Mouse (Mus musculus) hindbrain, embryonic 12.5 days (tissue): ENCODE measurements around the gene Mettl7a2. TPM values are rescaled to one million over a fixed set of nuclear protein-coding genes. Genes with fewer than 3 reads are reported as not detected.
"Not testable (repeated sequence)": the region's sequence is repeated elsewhere in the genome, so short reads cannot be mapped to it uniquely, and the experiment has no call there.

Experiments used
- ATAC-seq: fragments of 200-750 bp; cut with Nextera tagmentation; 2 replicates; pipeline ENCODE4 v1.8.0; 2017; ENCODE audit warnings: moderate TSS enrichment; ENCODE audit not compliant: low FRiP score
- H3K27ac ChIP-seq: fragments of 300-500 bp; sonication (generic); 2 replicates; pipeline ENCODE4 v1.5.1; 2016; ENCODE audit warnings: mild to moderate bottlenecking
- H3K27me3 ChIP-seq: fragments of 300-500 bp; sonication (generic); 2 replicates; pipeline ENCODE4 v1.6.1; 2016; ENCODE audit warnings: mild to moderate bottlenecking
- H3K36me3 ChIP-seq: fragments of 300-500 bp; sonication (generic); 2 replicates; pipeline ENCODE4 v1.6.1; 2016; ENCODE audit warnings: mild to moderate bottlenecking
- H3K4me1 ChIP-seq: fragments of 300-500 bp; sonication (generic); 2 replicates; pipeline ENCODE4 v1.6.1; 2016
- H3K4me2 ChIP-seq: fragments of 300-500 bp; sonication (generic); replicated peaks from 2 replicates; pipeline ENCODE4 v1.6.1; 2016; ENCODE audit warnings: mild to moderate bottlenecking
- H3K4me3 ChIP-seq: fragments of 300-500 bp; sonication (generic); 2 replicates; pipeline ENCODE4 v1.5.1; 2016; ENCODE audit warnings: mild to moderate bottlenecking
- H3K9ac ChIP-seq: fragments of 300-500 bp; sonication (generic); 2 replicates; pipeline ENCODE4 v1.6.1; 2016; ENCODE audit warnings: mild to moderate bottlenecking, moderate library complexity
- H3K9me3 ChIP-seq: fragments of 300-500 bp; sonication (generic); replicated peaks from 2 replicates; pipeline ENCODE4 v1.6.1; 2016; ENCODE audit warnings: mild to moderate bottlenecking
- WGBS: fragments of 180-500 bp; shearing (Covaris S2); methylation state at CpG from one replicate; pipeline ENCODE4 v1.1.7; 2016; 5-methylcytosine and 5-hydroxymethylcytosine counted together
- polyA plus RNA-seq: library from polyadenylated mRNA; unstranded; fragments of >200 nt; fragmentation: Nextera tagmentation; extraction: Ambion mirVana; gene quantifications from 2 replicates; pipeline ENCODE4 v1.2.1, GENCODE M21; 2016

Gene Mettl7a2
- polyA plus RNA-seq, 1 experiment from 2014 or later = not detected

DNA sequence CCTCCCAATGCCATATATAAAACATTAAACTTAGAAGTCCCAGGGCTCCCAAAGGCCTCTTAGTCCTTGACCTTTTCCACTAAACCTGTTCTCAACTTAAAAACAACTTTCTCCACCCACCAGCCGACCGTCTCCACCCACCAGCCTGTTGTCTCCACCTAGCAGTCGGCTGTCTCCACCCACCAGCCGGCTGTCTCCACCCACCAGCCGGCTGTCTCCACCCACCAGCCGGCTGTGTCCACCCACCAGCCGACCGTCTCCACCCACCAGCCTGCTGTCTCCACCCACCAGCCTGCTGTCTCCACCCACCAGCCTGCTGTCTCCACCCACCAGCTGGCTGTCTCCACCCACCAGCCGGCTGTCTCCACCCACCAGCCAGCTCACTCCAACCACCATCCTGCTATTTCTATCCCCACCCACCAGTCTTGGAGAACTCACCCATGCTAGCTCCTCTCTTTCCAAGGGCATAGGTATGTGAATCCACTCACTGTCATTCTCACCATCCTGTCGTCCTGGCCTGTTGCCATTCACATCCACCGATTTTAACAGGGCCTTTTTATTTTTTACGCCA is 28.9 kb upstream of the Mettl7a2 start:
- Histone ChIP-seq H3K4me2 (no peak overlapping the region), H3K4me1 (no peaks in the 10 kb centered on the region), H3K4me3 (no peak overlapping the region), H3K27me3 (no peaks in the 10 kb centered on the region), H3K9ac (no peak overlapping the region), H3K36me3 (no peaks in the 10 kb centered on the region), H3K27ac (no peak overlapping the region), H3K9me3 (no peaks in the 10 kb centered on the region)
- no peak for ATAC-seq
- WGBS = 73% methylated on average over 12 of the region's 12 CpGs

DNA sequence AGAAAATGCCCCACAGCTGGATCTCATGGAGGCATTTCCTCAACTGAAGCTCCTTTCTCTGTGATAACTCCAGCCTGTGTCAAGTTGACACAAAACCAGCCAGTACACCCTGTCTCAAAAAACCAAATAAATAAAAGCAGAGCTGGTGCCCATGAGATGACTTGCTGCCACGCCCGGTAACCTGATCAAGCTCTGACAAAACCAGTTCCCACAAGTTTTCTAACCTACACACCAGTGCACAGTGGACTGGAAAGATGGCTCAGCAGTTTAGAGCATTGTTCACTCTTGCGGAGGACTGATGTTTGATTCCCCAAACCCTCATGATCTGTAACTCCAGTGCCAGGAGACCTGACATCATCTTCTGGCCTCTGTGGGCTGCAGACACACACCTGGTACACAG is 27.8 kb upstream of the Mettl7a2 start:
- H3K4me1 ChIP-seq = no peaks in the 10 kb centered on the region
- H3K4me3 ChIP-seq = no peak overlapping the region
- ATAC-seq = no peak
- H3K27me3 ChIP-seq = no peaks in the 10 kb centered on the region
- H3K36me3 ChIP-seq = no peaks in the 10 kb centered on the region
- no peak overlapping the region for H3K9ac ChIP-seq
- WGBS = 96% methylated on average over 3 of the region's 3 CpGs
- no peaks in the 10 kb centered on the region for H3K9me3 ChIP-seq
- no peak overlapping the region for H3K27ac ChIP-seq
- no peak overlapping the region for H3K4me2 ChIP-seq

DNA sequence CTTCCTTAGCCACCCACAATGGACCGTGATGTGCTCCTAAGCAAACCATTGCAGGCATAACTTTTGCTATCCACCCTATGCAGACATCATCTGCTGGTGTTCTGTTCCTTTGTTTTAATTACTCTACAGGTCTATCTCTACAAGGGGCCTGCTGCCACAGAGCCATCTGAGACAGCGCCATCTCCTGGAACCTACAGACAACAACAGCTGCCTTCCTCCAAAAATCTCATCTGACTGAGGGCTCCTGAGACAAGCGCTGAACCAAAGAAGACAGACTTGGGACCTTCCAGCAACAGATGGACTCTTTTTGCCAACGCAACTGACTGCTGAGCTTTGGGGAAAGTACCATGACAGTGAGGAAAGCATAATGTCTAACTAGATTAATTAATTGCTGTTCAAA is 24.9 kb upstream of the Mettl7a2 start:
- not testable (repeated sequence) for H3K9me3 ChIP-seq, H3K27ac ChIP-seq, H3K4me2 ChIP-seq, H3K9ac ChIP-seq, H3K27me3 ChIP-seq, H3K36me3 ChIP-seq, H3K4me1 ChIP-seq, ATAC-seq, H3K4me3 ChIP-seq
- WGBS = 76% methylated on average over 4 of the region's 4 CpGs

DNA sequence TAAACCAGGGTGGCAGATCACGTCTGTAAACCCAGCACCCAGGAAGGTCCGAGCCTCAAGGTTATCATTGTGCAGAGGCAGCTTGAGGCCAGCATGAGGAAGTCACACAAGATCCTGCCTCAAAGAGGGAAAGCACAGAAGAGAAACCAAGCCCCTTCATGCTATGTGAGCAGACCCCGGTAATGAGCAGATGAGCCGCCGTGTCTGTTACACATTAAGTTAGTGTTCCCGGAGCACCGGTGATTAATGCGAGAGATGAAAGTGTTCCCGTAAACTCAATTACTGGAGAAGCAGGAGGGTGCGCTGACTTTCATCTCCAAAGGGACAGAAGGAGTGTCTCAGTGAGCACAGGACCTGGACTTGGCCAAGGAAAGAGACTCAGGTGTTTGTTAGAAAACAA is 23.7 kb upstream of the Mettl7a2 start:
- H3K4me2 ChIP-seq, H3K9me3 ChIP-seq, H3K4me1 ChIP-seq, ATAC-seq, H3K9ac ChIP-seq, H3K27me3 ChIP-seq, H3K36me3 ChIP-seq, H3K4me3 ChIP-seq, H3K27ac ChIP-seq: not testable (repeated sequence)
- 56% methylated on average over 10 of the region's 10 CpGs for WGBS

DNA sequence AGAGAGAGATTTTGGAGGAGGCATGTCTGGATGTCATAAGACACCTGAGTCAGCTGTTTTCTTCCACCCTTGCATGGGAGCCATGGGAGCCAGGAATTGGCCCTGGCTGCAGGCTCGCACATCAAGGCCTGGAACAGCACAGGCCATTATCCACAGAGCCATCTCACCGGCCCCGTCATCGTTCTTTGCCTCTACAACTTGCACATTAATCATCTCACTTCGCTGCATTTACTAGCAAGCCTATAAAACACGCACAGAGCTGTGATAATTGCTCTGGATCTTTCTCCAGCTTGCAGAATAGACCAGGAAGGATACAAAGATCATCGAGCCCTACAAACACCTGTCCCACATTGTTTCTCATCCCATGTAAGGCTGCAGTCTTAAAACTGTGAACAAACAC is 22.3 kb upstream of the Mettl7a2 start:
- no peak overlapping the region for H3K4me2 ChIP-seq
- no peaks in the 10 kb centered on the region for H3K27me3 ChIP-seq
- no peaks in the 10 kb centered on the region for H3K9me3 ChIP-seq
- no peaks in the 10 kb centered on the region for H3K4me1 ChIP-seq
- H3K36me3 ChIP-seq = no peaks in the 10 kb centered on the region
- H3K27ac ChIP-seq = no peak overlapping the region
- H3K4me3 ChIP-seq = no peak overlapping the region
- H3K9ac ChIP-seq = no peak overlapping the region
- ATAC-seq = no peak
- 70% methylated on average over 7 of the region's 7 CpGs for WGBS

DNA sequence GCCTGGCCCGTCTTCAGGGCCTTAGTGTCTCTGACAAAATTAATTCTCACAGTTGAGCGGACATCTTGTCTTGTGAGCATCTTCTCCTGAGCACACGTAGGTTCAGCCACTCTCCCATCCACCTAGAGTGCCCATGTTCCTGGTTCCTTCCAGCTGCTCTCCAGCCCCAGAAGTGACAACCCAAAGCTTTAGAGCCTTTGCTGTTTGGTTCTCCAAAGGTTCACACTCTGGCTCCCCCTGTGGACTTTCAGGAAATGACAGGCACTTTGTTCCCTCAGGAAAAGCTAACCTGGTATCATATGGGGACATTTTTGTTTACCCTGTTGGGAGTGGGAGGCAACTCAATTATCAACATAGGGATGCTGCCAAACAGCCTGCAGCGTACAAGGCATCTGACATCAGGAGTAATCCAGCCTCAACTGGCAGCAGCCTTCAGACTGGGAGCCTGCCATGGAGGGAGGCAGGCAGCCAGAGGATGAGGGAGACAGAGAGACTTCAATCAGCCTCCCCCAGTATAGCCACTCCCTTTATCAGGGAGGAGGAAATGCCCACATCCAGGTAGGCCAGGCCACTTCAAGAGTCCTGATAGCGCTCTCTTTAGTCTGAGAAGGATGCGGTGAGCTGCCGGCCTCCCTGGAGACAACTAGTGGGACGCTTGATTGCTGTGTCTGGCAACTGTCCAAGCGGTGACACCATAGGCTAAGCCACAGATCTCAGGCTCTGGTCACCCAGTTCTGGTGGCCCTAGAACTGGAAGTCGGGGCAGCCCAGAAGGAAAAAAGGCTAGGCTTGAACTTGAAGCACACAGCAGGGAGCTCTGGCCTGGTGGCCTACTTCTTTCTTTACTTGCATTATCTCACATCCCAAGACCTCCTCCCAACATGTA is 20.7 kb upstream of the Mettl7a2 start:
- H3K4me3 ChIP-seq, H3K4me2 ChIP-seq, H3K27me3 ChIP-seq, H3K9me3 ChIP-seq, H3K27ac ChIP-seq, H3K36me3 ChIP-seq, H3K9ac ChIP-seq, ATAC-seq, H3K4me1 ChIP-seq: not testable (repeated sequence)
- WGBS = 39% methylated on average over 2 of the region's 10 CpGs

DNA sequence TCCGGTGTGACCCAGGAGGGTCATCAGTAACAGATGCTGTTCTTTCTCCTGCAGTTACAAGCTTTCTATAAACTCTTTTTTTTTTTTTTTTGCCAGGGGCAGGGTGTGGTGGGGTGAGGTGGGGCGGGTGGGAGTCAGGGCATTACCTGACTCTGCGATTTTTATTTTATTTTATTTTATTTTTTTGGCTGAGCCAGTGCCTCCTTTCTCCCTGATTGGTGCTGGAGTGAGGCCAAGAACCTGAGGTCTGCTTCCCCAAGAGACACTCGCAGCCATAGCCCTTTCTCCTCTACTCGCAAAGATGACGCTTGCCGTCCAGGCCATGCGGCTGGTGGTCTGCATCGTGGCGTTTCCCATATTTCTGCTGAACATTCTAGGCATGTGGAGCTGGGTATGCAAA is 18.4 kb upstream of the Mettl7a2 start, which contains the start of gene Mettl7a3:
Gene Mettl7a3 (plus strand): TSS at position 301 of the 400 bp plus-strand sequence.
- Histone ChIP-seq H3K4me3 (no peak within 1 kb of the TSS), H3K27me3 (no peaks in the 10 kb centered on the region), H3K4me2 (no peak within 1 kb of the TSS), H3K9ac (no peak within 1 kb of the TSS), H3K36me3 (no peaks in the 10 kb centered on the region), H3K27ac (no peak within 1 kb of the TSS), H3K4me1 (no peaks in the 10 kb centered on the region), H3K9me3 (no peaks in the 10 kb centered on the region)
- 67% methylated on average over 10 of the region's 10 CpGs for WGBS
- no peak for ATAC-seq

DNA sequence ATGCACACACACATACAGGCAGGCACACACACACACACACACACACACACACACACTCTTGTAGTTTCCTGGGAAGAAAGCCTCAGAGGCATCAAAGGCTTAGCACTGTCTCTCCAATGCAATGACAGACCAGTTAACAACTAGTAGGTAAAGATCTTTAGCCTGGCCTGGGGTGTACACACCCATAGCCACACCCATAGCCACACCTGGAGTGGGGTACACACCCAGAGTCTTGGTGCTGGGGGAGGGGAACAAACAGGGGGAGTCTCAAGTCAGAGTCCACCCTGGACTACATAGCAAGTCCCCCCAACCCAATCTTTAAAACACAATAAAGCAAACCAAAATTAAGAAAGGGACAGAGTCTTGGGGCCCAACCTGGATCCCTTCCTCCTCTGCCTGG is 15.7 kb upstream of the Mettl7a2 start:
- not testable (repeated sequence) for H3K4me3 ChIP-seq, H3K9ac ChIP-seq, H3K9me3 ChIP-seq, H3K4me2 ChIP-seq, H3K4me1 ChIP-seq, H3K36me3 ChIP-seq, ATAC-seq, H3K27me3 ChIP-seq, H3K27ac ChIP-seq

DNA sequence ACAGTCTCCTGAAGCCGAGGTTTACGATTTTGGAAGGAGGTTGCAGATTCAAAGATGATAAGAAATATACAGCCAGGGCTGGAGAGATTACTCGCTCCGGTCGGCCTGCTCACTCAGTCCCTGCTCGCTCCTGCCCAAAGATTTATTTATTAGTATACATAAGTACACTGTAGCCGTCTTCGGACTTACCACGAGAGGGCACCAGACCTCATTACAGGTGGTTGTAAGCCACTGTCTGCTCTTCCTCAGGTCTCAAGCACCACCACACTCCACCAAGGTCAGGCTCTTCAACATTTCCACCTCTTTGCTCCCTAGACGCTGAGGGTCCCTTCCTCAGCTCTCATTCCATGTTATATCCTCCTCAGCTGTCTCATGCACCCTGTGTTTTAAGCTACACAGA is 15.2 kb upstream of the Mettl7a2 start:
- H3K27ac ChIP-seq, ATAC-seq, H3K4me1 ChIP-seq, H3K9ac ChIP-seq, H3K27me3 ChIP-seq, H3K9me3 ChIP-seq, H3K4me2 ChIP-seq, H3K36me3 ChIP-seq, H3K4me3 ChIP-seq: not testable (repeated sequence)
- 45% methylated on average over 10 of the region's 10 CpGs for WGBS

DNA sequence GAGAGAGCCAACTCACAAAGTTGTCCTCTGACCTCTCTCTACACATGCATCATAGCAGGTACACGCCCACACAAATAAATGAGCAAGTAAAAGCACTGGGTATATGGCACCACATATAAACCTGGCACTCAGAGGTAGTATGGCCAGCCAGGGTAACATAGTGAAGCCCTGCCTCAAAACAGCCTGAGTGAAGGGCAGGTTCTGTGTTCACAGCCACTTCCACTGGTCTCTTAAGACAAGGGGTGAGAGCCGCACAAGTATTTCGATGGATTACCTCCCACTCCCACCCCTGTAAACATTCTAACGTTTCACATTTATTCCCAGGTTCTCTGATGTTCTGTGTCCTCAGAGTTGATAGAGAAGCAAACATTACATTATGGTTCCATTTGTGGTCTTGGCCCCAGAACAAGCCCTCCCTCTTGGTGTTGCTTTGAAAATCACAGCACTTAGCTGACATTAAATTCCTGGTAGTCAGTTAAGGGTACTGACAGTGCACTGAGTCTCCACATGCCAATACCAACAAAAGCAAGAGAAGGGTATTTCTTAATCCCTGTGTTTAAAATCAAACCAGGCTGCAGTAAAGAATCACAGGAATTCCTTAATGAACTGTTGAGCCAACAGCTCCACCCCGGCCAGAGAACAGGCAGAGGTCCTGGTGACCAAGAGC is 11.6 kb upstream of the Mettl7a2 start:
- not testable (repeated sequence) for H3K9me3 ChIP-seq, H3K9ac ChIP-seq, H3K4me2 ChIP-seq, H3K36me3 ChIP-seq, H3K4me1 ChIP-seq, H3K27ac ChIP-seq, ATAC-seq, H3K27me3 ChIP-seq, H3K4me3 ChIP-seq
- WGBS = 67% methylated on average over 4 of the region's 5 CpGs

DNA sequence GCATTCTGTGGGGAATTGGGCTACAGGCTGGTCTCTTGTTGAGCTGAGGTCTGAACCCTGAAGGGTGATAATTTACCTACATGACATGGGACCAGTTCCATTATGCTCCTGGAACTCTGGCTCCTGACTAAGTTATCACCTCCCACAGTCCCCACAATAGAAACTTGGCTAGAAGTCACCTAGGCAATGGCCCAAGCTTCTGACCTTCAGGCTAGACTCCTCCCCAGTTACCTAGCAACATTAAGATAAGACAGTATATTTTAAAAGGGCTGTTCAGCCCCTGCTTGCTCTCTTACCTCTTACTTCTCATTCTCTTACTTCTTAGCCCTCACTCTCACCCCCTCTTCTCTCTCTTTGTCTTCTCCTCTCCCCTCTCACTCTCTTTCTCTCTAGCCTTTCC is 7.5 kb upstream of the Mettl7a2 start:
- Histone ChIP-seq H3K36me3 (no peaks in the 10 kb centered on the region), H3K27ac (no peak overlapping the region), H3K9me3 (no peaks in the 10 kb centered on the region), H3K4me2 (no peak overlapping the region), H3K9ac (no peak overlapping the region), H3K4me3 (no peak overlapping the region), H3K4me1 (0 out of 2 replicates have a peak, but pooled peaks cover 3% of the 10 kb centered on the region), H3K27me3 (no peaks in the 10 kb centered on the region)
- ATAC-seq = no peak

DNA sequence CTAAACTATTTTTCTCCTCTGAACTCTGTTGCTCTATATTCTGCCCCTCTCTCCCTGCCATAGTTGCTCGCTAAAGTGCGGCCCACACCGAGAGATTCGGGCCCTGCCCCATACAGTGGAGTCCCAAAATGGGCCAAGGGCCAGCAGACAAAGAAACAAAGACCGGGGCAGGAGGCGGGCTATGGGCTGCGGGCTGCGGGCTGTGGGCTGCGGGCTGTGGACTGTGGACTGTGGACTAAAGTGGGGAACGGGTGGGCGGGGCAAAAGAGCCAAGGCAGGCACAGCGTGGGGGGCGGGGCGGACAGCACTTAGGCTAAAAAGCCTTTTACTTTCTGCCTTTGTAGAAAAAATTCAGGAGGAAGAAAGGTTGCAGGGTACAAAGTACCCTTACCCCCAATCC is 6.2 kb upstream of the Mettl7a2 start:
- H3K27me3 ChIP-seq = no peaks in the 10 kb centered on the region
- H3K4me2 ChIP-seq = no peak overlapping the region
- H3K9me3 ChIP-seq = no peaks in the 10 kb centered on the region
- H3K9ac ChIP-seq = no peak overlapping the region
- no peak overlapping the region for H3K4me3 ChIP-seq
- ATAC-seq = no peak
- no peaks in the 10 kb centered on the region for H3K36me3 ChIP-seq
- 77% methylated on average over 14 of the region's 14 CpGs for WGBS
- H3K4me1 ChIP-seq = 0 out of 2 replicates have a peak, but pooled peaks cover 3% of the 10 kb centered on the region
- no peak overlapping the region for H3K27ac ChIP-seq
